Mouse (Mus musculus) lung, embryonic 16.5 days (tissue): ENCODE measurements around the gene Ctsa. TPM values are rescaled to one million over a fixed set of nuclear protein-coding genes. Genes with fewer than 3 reads are reported as not detected.

Source experiments
- ATAC-seq: fragments of 200-750 bp; cut with Nextera tagmentation; 2 replicates; pipeline ENCODE4 v1.8.0; 2017; ENCODE audit warnings: low read depth, mild to moderate bottlenecking, moderate library complexity
- H3K27ac ChIP-seq: fragments of 300-500 bp; sonication (generic); 2 replicates; pipeline ENCODE4 v1.5.1; 2014; ENCODE audit warnings: mild to moderate bottlenecking, control low read depth, low read length
- H3K27me3 ChIP-seq: fragments of 300-500 bp; sonication (generic); 2 replicates; pipeline ENCODE4 v1.6.1; 2014; ENCODE audit warnings: low read depth, low read length, mixed read lengths; ENCODE audit not compliant: control insufficient read depth, insufficient read depth
- H3K36me3 ChIP-seq: fragments of 300-500 bp; sonication (generic); 2 replicates; pipeline ENCODE4 v1.6.1; 2014; ENCODE audit warnings: low read length; ENCODE audit not compliant: control insufficient read depth, insufficient read depth
- H3K4me1 ChIP-seq: fragments of 300-500 bp; sonication (generic); replicated peaks from 2 replicates; pipeline ENCODE4 v1.6.1; 2014; ENCODE audit warnings: low read length, mixed read lengths; ENCODE audit not compliant: control insufficient read depth, insufficient read depth
- H3K4me2 ChIP-seq: fragments of 300-500 bp; sonication (generic); 2 replicates; pipeline ENCODE4 v1.6.1; 2014; ENCODE audit warnings: low read depth, low read length, control low read depth
- H3K4me3 ChIP-seq: fragments of 300-500 bp; sonication (generic); 2 replicates; pipeline ENCODE4 v1.5.1; 2014; ENCODE audit warnings: mild to moderate bottlenecking, low read length, control low read depth
- H3K9ac ChIP-seq: fragments of 300-500 bp; sonication (generic); 2 replicates; pipeline ENCODE4 v1.6.1; 2014; ENCODE audit warnings: low read length, control low read depth
- H3K9me3 ChIP-seq: fragments of 300-500 bp; sonication (generic); 2 replicates; pipeline ENCODE4 v1.6.1; 2016; ENCODE audit warnings: low read length; ENCODE audit not compliant: control insufficient read depth
- WGBS: fragments of 180-500 bp; shearing (Covaris S2); extraction: QIAGEN DNeasy Blood & Tissue Kit; methylation state at CpG from one replicate; pipeline ENCODE4 v1.1.7; 2014; 5-methylcytosine and 5-hydroxymethylcytosine counted together
- polyA plus RNA-seq: library from polyadenylated mRNA; unstranded; fragments of >200 nt; fragmentation: Nextera tagmentation; extraction: Ambion mirVana; gene quantifications from 2 replicates; pipeline ENCODE4 v1.2.1, GENCODE M21; 2015

The Ctsa gene
- polyA plus RNA-seq, 1 experiment from 2014 or later = 156 TPM

GRCm38 (mm10) chr2:164817703-164818102 is 15.0 kb upstream of the Ctsa start:
- Histone ChIP-seq H3K27me3 (no peaks in the 10 kb centered on the region), H3K4me3 (no peak overlapping the region), H3K27ac (peak overlapping the region; percentile 27; the same call in 1 of the 2 replicates), H3K4me1 (peaks cover 7% of the 10 kb centered on the region), H3K4me2 (no peak overlapping the region), H3K36me3 (peaks cover 10% of the 10 kb centered on the region; the same call in 1 of the 2 replicates), H3K9me3 (no peaks in the 10 kb centered on the region), H3K9ac (no peak overlapping the region)
- WGBS = 41% methylated on average over 5 of the region's 5 CpGs
- ATAC-seq = 0 out of 2 replicates have a peak, but pooled peaks have one; percentile 44

GRCm38 (mm10) chr2:164821060-164821459 is 11.6 kb upstream of the Ctsa start:
- no peak overlapping the region for H3K27ac ChIP-seq

GRCm38 (mm10) chr2:164822636-164823165 is 10.0 kb upstream of the Ctsa start, which contains the start of gene Zswim1:
Gene Zswim1, plus strand, starts transcription at chr2:164822686.
- under 1% methylated on average over 32 of the region's 32 CpGs for WGBS
- ATAC-seq = peak; percentile 100

More at GRCm38 (mm10) chr2:164821060-164821459, 11.6 kb upstream of the Ctsa start:
- Histone ChIP-seq H3K9me3 (no peaks in the 10 kb centered on the region), H3K4me3 (no peak overlapping the region), H3K4me2 (no peak overlapping the region), H3K27me3 (no peaks in the 10 kb centered on the region), H3K9ac (no peak overlapping the region), H3K36me3 (peaks cover 23% of the 10 kb centered on the region), H3K4me1 (peaks cover 12% of the 10 kb centered on the region)
- ATAC-seq = no peak
- 88% methylated on average over 6 of the region's 6 CpGs for WGBS

DNA sequence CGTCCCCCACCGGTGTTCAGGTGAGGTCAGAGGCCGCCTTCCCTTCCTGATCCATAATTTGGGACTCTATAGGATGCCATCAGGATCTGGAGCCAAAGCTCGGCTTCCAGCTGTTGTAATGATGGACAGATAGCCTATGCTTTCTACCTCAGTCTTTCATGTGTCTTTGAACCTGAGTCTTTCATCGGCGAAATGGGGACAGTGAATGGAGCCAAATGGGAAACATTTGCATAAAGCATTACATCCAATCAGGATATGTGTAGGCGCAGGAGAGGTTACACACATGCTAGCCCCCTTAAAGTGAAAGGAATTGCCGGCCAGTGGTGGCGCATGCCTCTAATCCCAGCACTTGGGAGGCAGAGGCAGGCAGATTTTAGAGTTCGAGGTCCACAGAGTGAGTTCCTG is 9.5 kb upstream of the Ctsa start:
- H3K36me3 ChIP-seq = peaks cover 26% of the 10 kb centered on the region
- peaks cover 5% of the 10 kb centered on the region for H3K4me1 ChIP-seq
- H3K9ac ChIP-seq = peak overlapping the region; percentile 72
- H3K27ac ChIP-seq = peak overlapping the region; percentile 56
- H3K9me3 ChIP-seq = no peaks in the 10 kb centered on the region
- ATAC-seq = peak; percentile 74
- H3K4me2 ChIP-seq = peak overlapping the region; percentile 60
- no peaks in the 10 kb centered on the region for H3K27me3 ChIP-seq
- WGBS = 2% methylated on average over 10 of the region's 10 CpGs
- H3K4me3 ChIP-seq = peak overlapping the region; percentile 70

More at GRCm38 (mm10) chr2:164822636-164823165, 10.0 kb upstream of the Ctsa start, which contains the start of gene Zswim1:
- H3K9ac ChIP-seq = peak within 1 kb of the TSS; percentile 72
- peak within 1 kb of the TSS; percentile 60 for H3K4me2 ChIP-seq
- no peaks in the 10 kb centered on the region for H3K27me3 ChIP-seq
- H3K27ac ChIP-seq = peak within 1 kb of the TSS; percentile 56
- peak within 1 kb of the TSS; percentile 70 for H3K4me3 ChIP-seq
- peaks cover 26% of the 10 kb centered on the region for H3K36me3 ChIP-seq
- H3K9me3 ChIP-seq = no peaks in the 10 kb centered on the region
- H3K4me1 ChIP-seq = peaks cover 8% of the 10 kb centered on the region

DNA sequence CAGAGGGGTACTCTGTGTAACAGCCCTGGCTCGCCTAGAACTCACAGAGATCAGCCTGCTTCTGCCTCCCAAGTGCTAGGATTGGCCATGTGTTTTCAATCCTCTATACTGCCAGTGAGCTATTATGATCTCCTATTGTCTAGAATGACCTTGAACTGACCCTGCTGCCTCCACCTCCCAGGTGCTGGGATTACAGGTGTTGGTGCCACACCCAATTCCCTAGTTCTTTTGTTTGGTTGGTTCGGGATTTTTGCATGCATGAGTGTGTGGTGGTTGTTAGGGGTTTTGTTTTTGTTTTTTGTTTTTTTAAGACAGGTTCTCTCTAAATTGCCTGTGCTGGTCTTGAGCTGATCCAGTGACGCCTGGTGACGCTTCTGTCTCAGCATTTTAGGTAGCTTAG is 8.7 kb upstream of the Ctsa start:
- no peak overlapping the region for H3K4me2 ChIP-seq
- no peaks in the 10 kb centered on the region for H3K27me3 ChIP-seq
- no peaks in the 10 kb centered on the region for H3K9me3 ChIP-seq
- no peak for ATAC-seq
- peaks cover 5% of the 10 kb centered on the region for H3K4me1 ChIP-seq
- 91% methylated on average over 4 of the region's 4 CpGs for WGBS
- H3K4me3 ChIP-seq = no peak overlapping the region
- H3K36me3 ChIP-seq = peaks cover 26% of the 10 kb centered on the region
- no peak overlapping the region for H3K27ac ChIP-seq
- no peak overlapping the region for H3K9ac ChIP-seq

DNA sequence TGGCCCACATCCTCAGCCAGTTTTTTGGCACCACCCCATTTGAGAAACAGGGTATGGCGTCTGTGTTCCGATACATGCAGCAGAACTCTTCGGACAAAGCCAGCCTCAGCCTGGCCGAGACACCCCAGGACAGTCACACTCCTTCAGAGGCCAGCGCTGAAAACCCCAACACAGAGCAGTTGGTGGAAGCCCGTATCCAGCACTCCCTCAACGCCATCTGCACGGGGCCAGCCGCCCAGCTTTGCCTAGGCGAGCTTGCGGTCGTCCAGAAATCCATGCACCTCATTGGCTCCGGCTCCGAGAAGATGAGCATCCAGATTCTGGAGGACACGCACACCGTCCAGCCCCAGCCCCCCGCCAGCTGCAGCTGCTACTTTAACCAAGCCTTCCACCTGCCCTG is 7.2 kb upstream of the Ctsa start:
- H3K36me3 ChIP-seq = peaks cover 22% of the 10 kb centered on the region
- ATAC-seq = no peak
- WGBS = 97% methylated on average over 17 of the region's 17 CpGs

DNA sequence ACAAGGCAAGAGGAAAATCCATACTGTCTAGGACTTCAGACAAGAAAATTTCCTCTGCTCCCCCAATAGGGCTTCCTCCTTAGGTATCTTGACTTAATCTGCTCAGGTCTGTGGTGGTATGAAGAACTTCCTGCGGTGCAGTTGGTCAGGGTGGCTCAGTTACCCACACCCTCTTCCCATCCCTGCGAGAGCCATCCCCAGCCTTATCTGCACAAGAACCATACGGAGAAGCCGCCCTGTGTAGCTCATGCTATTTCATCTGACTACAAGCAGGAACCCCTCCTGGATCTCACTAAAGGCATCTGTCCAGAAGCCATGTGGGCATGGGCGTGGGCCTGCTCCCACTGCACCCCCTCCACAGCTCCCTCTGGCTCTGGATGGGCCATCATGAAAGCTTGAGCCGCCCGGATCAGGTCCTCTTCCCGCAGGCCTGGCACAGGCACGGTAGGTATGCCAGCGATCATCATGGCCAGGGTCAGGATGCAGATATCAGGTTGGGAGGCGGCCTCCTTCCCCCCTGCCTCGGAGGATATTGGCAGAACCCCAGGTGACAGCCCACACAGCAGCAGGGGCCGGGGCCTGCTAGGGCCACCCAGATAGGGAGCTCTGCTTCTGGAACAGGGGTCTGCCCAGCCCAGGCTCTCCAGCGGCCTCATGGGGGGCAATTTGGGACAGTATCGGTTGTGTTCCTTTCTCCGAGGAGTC is 5.4 kb upstream of the Ctsa start:
- 84% methylated on average over 16 of the region's 16 CpGs for whole genome bisulfite sequencing
- no peak for ATAC-seq
- H3K36me3 ChIP-seq = peaks cover 16% of the 10 kb centered on the region

More for the DNA sequence above, 7.2 kb upstream of the Ctsa start:
- H3K4me3 ChIP-seq = no peak overlapping the region
- no peak overlapping the region for H3K4me2 ChIP-seq
- no peak overlapping the region for H3K9ac ChIP-seq
- H3K27ac ChIP-seq = no peak overlapping the region
- H3K4me1 ChIP-seq = peaks cover 5% of the 10 kb centered on the region
- H3K27me3 ChIP-seq = no peaks in the 10 kb centered on the region
- H3K9me3 ChIP-seq = no peaks in the 10 kb centered on the region

DNA sequence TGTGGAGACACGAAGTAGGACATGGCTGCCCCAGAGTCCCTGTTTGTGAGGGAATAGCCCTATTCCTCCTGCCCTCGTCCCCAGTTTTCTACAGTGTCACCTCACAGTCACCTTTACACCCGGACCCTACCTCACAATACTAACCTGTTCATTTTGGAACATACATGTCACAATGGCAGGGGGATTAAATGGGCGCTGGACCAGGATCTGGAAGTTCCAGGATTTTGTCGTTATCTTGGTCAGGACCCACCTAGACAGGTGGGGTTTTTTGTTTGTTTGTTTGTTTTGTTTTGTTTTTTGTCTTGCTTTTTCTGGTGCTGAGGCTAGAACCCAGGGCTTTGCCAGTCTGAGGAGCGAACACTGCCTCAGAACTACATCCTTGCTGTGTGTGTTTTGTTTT is 4.2 kb upstream of the Ctsa start, which contains the start of gene Spata25:
Gene Spata25 (minus strand): TSS at position 101 of the 400 bp plus-strand sequence.
- Histone ChIP-seq H3K27me3 (no peaks in the 10 kb centered on the region), H3K27ac (no peak within 1 kb of the TSS), H3K4me2 (no peak within 1 kb of the TSS), H3K4me1 (peaks cover 11% of the 10 kb centered on the region), H3K9me3 (no peaks in the 10 kb centered on the region), H3K4me3 (no peak within 1 kb of the TSS), H3K36me3 (peaks cover 16% of the 10 kb centered on the region), H3K9ac (no peak within 1 kb of the TSS)
- ATAC-seq = no peak
- WGBS = 82% methylated on average over 6 of the region's 6 CpGs

More for the DNA sequence above, 5.4 kb upstream of the Ctsa start:
- Histone ChIP-seq H3K27me3 (no peaks in the 10 kb centered on the region), H3K4me3 (no peak overlapping the region), H3K9ac (no peak overlapping the region), H3K4me2 (no peak overlapping the region), H3K27ac (no peak overlapping the region), H3K9me3 (no peaks in the 10 kb centered on the region), H3K4me1 (peaks cover 5% of the 10 kb centered on the region)

GRCm38 (mm10) chr2:164829090-164829489 is 3.6 kb upstream of the Ctsa start:
- Histone ChIP-seq H3K27ac (no peak overlapping the region), H3K4me3 (no peak overlapping the region), H3K27me3 (no peaks in the 10 kb centered on the region), H3K4me1 (peaks cover 6% of the 10 kb centered on the region), H3K9me3 (no peaks in the 10 kb centered on the region), H3K9ac (no peak overlapping the region), H3K4me2 (no peak overlapping the region), H3K36me3 (peaks cover 16% of the 10 kb centered on the region)
- WGBS = 94% methylated on average over 1 of the region's 1 CpGs
- ATAC-seq = no peak
